Mouse (Mus musculus) testis, postnatal 10 days (tissue): Measurements from ENCODE around the gene Myocd.

Source experiments
- DNase-seq: peaks from one replicate; pipeline ENCODE4 v3.0.0; 2021; ENCODE audit warnings: low spot score

Gene Myocd

GRCm38 (mm10) chr11:65214954-65215629 lies 54.7 kb downstream of the Myocd start:
- no peak for DNase-seq

- DNase-seq, result no peak
Measured at GRCm38 (mm10) chr11:65213806-65214205, 56.0 kb downstream of the Myocd start.

- no peak for DNase-seq
Measured at GRCm38 (mm10) chr11:65211701-65212100, 58.1 kb downstream of the Myocd start.

GRCm38 (mm10) chr11:65209441-65209840 lies 60.3 kb downstream of the Myocd start:
- DNase-seq, result peak; percentile 57

- DNase-seq, result no peak
Measured at GRCm38 (mm10) chr11:65205306-65205705, 64.5 kb downstream of the Myocd start.

GRCm38 (mm10) chr11:65204651-65205050 lies 65.1 kb downstream of the Myocd start:
- no peak for DNase-seq

- DNase-seq, result no peak
Measured at GRCm38 (mm10) chr11:65203020-65203419, 66.8 kb downstream of the Myocd start.

GRCm38 (mm10) chr11:65202236-65202635 lies 67.6 kb downstream of the Myocd start:
- DNase-seq, result no peak

- no peak for DNase-seq
Measured at GRCm38 (mm10) chr11:65198026-65198425, 71.8 kb downstream of the Myocd start.

GRCm38 (mm10) chr11:65197280-65197679 lies 72.5 kb downstream of the Myocd start:
- DNase-seq, result peak; percentile 85

GRCm38 (mm10) chr11:65186974-65187373 lies 82.8 kb downstream of the Myocd start:
- DNase-seq, result no peak

GRCm38 (mm10) chr11:65185114-65185513 lies 84.7 kb downstream of the Myocd start:
- no peak for DNase-seq

- DNase-seq, result no peak
Measured at GRCm38 (mm10) chr11:65170121-65170750, 99.6 kb downstream of the Myocd start.

GRCm38 (mm10) chr11:65162767-65163120 lies 107.0 kb downstream of the Myocd start, which contains the start of gene Arhgap44:
Gene Arhgap44, minus strand, starts transcription at chr11:65162961.
- peak; percentile 83 for DNase-seq

GRCm38 (mm10) chr11:65161881-65162766 lies 107.7 kb downstream of the Myocd start:
- DNase-seq, result peak; percentile 58

- DNase-seq, result no peak
Measured at GRCm38 (mm10) chr11:65160991-65161880, 108.6 kb downstream of the Myocd start.

- no peak for DNase-seq
Measured at GRCm38 (mm10) chr11:65159791-65160190, 110.0 kb downstream of the Myocd start, which contains the start of gene 1700086D15Rik. Gene 1700086D15Rik, minus strand, starts transcription at chr11:65159891.

GRCm38 (mm10) chr11:65158658-65158990 lies 111.2 kb downstream of the Myocd start:
- DNase-seq, result no peak

GRCm38 (mm10) chr11:65157966-65158657 lies 111.7 kb downstream of the Myocd start:
- DNase-seq, result no peak

- no peak for DNase-seq
Measured at GRCm38 (mm10) chr11:65153006-65153405, 116.8 kb downstream of the Myocd start.

GRCm38 (mm10) chr11:65148441-65148840 lies 121.3 kb downstream of the Myocd start:
- DNase-seq, result no peak
